25 mouse cellular contexts compared by ENCODE assay signal in genomic region chr10:41816516-41816915, GRCm38 (mm10). TPM values are rescaled to one million over a fixed set of nuclear protein-coding genes. Genes with fewer than 3 reads are reported as not detected.
DNase-seq lines count a peak whose midpoint lies in the region; ATAC-seq and TF ChIP-seq lines count a peak whose summit lies in the region.
"Had no signal": no experiment of that assay in that cellular context is flagged by ENCODE, and none has a peak within 500 bp of the region (broad histone marks: within the 10 kb centered on the region; RNA-seq: fewer than 3 reads in every experiment).

No protein-coding gene starts in this region.

- intact Hi-C loops in gastrocnemius, adult 2 months (cut with DNase I): no loop called here
- intact Hi-C loops in left cerebral cortex, postnatal 36 days (cut with DNase I): no loop called here

- no peak for ATAC-seq in midbrain, embryonic 11.5 days (ENCODE audit: low FRiP score)
- no peak for ATAC-seq in midbrain, embryonic 15.5 days (replicated peaks)
- peak; percentile 63 for ATAC-seq in inflammation-experienced regulatory T-cells, adult 6 months
- ATAC-seq: forebrain, postnatal 0 days; hindbrain, postnatal 0 days had no signal

- WGBS in midbrain, embryonic 11.5 days: 87% methylated on average over 5 of the region's 5 CpGs
- 83% methylated on average over 5 of the region's 5 CpGs for WGBS in midbrain, embryonic 15.5 days
- WGBS in kidney, adult 2 months: 79% methylated on average over 5 of the region's 5 CpGs

- H3K4me1 ChIP-seq in midbrain, embryonic 11.5 days (ENCODE audit: control insufficient read depth, insufficient read depth, low read length): peaks cover 16% of the 10 kb centered on the region; the same call in 1 of the 2 replicates
- H3K4me1 ChIP-seq in midbrain, embryonic 15.5 days: peaks cover 31% of the 10 kb centered on the region
- H3K4me1 ChIP-seq in kidney, adult 2 months (ENCODE audit: control insufficient read depth, insufficient read depth, low read length): 0 out of 2 replicates have a peak, but pooled peaks cover 2% of the 10 kb centered on the region

- H3K4me2 ChIP-seq in midbrain, embryonic 11.5 days: no peak overlapping the region
- no peak overlapping the region for H3K4me2 ChIP-seq in midbrain, embryonic 15.5 days
- H3K4me2 ChIP-seq: heart, embryonic 12.5 days; neural tube, embryonic 13.5 days had no signal

- H3K9ac ChIP-seq in midbrain, embryonic 11.5 days (ENCODE audit: low read length): no peak overlapping the region
- no peak overlapping the region for H3K9ac ChIP-seq in midbrain, embryonic 15.5 days
- H3K9ac ChIP-seq: forebrain, postnatal 0 days; heart, embryonic 12.5 days; neural tube, embryonic 13.5 days had no signal

- TF ChIP-seq CTCF in gastrocnemius, adult 2 months (IDR thresholded peaks at IDR 0.05): no peak
- TF ChIP-seq CTCF in kidney, adult 2 months (conservative IDR thresholded peaks at IDR 0.05; ENCODE audit: insufficient read depth, insufficient read length, low read depth, low read length): no peak

- H3K27ac ChIP-seq in gastrocnemius, adult 2 months: peak overlapping the region; percentile 84
- no peak overlapping the region for H3K27ac ChIP-seq in midbrain, embryonic 11.5 days (ENCODE audit: low read depth, low read length)
- no peak overlapping the region for H3K27ac ChIP-seq in midbrain, embryonic 15.5 days
- no peak overlapping the region for H3K27ac ChIP-seq in kidney, adult 2 months (ENCODE audit: insufficient read depth, low read depth, low read length)
- H3K27ac ChIP-seq: hindbrain, embryonic 10.5 days; hindbrain, postnatal 0 days; kidney, postnatal 0 days; neural tube, embryonic 13.5 days had no signal

- no peak for TF ChIP-seq POLR2A in kidney, adult 2 months (IDR thresholded peaks at IDR 0.05; ENCODE audit: low read depth, low read length)

- no peaks in the 10 kb centered on the region for H3K27me3 ChIP-seq in midbrain, embryonic 11.5 days (ENCODE audit: control insufficient read depth, insufficient read depth, low read length)
- H3K27me3 ChIP-seq in midbrain, embryonic 15.5 days (replicated peaks): no peaks in the 10 kb centered on the region
- H3K27me3 ChIP-seq in kidney, adult 2 months (replicated peaks; ENCODE audit: control insufficient read depth, insufficient read depth, low read length): no peaks in the 10 kb centered on the region
- H3K27me3 ChIP-seq: CH12.LX; heart, embryonic 12.5 days; neural tube, embryonic 13.5 days had no signal

- no peaks in the 10 kb centered on the region for H3K9me3 ChIP-seq in midbrain, embryonic 11.5 days (ENCODE audit: control insufficient read depth, low read length)
- H3K9me3 ChIP-seq in midbrain, embryonic 15.5 days: no peaks in the 10 kb centered on the region
- H3K9me3 ChIP-seq: heart, embryonic 12.5 days; hindbrain, embryonic 10.5 days; neural tube, embryonic 13.5 days had no signal

- no peaks in the 10 kb centered on the region for H3K36me3 ChIP-seq in midbrain, embryonic 11.5 days (ENCODE audit: control insufficient read depth, insufficient read depth, low read length)
- no peaks in the 10 kb centered on the region for H3K36me3 ChIP-seq in midbrain, embryonic 15.5 days (replicated peaks)
- H3K36me3 ChIP-seq in kidney, adult 2 months (ENCODE audit: control insufficient read depth, insufficient read depth, low read length): no peaks in the 10 kb centered on the region
- H3K36me3 ChIP-seq: heart, embryonic 12.5 days; hindbrain, embryonic 10.5 days; neural tube, embryonic 13.5 days had no signal

- DNase-seq in gastrocnemius, adult 2 months: no peak
- DNase-seq in gastrocnemius, adult 18-20 months (ENCODE audit: low spot score): no peak
- DNase-seq in midbrain, embryonic 11.5 days (ENCODE audit: low spot score, missing footprints): peak; percentile 6
- no peak for DNase-seq in kidney, adult 2 months
- no peak for DNase-seq in left cerebral cortex, postnatal 36 days (ENCODE audit: low spot score in 2 of 2)
- DNase-seq in left cerebral cortex, adult 9 months (ENCODE audit: low spot score in 2 of 2): no peak
- DNase-seq: cerebellum, adult 11-12 months; cerebellum, postnatal 10 days; forebrain, postnatal 0 days; heart, postnatal 10 days; kidney, adult 11 months; layer of hippocampus, adult 9-11 months; lung, adult 18-20 months; lung, postnatal 14 days; midbrain, embryonic 14.5 days; right cerebral cortex, postnatal 4 days; thymus, postnatal 14 days had no signal

- no peak overlapping the region for H3K4me3 ChIP-seq in gastrocnemius, adult 2 months
- H3K4me3 ChIP-seq in midbrain, embryonic 11.5 days (ENCODE audit: low read depth, low read length): no peak overlapping the region
- H3K4me3 ChIP-seq in midbrain, embryonic 15.5 days: no peak overlapping the region
- no peak overlapping the region for H3K4me3 ChIP-seq in kidney, adult 2 months (ENCODE audit: insufficient read depth, low read depth, low read length)
- H3K4me3 ChIP-seq: heart, embryonic 12.5 days; hindbrain, embryonic 10.5 days; neural tube, embryonic 13.5 days had no signal

RNA-seq across cellular contexts. Expression of gene Sesn1, which starts 6.8 kb away (rescaled TPM):
- 10 to 100 TPM; 18.5 to 52.7 TPM for total RNA-seq in gastrocnemius, adult 2 months (2021)
- 10 to 100 TPM; 17.0 to 40.1 TPM for total RNA-seq in gastrocnemius, adult 18-20 months (2021)
- 22.2 and 26.8 TPM in 2 replicates for polyA plus RNA-seq in midbrain, embryonic 11.5 days (2014; fragmentation: Nextera tagmentation; extraction: Ambion mirVana)
- polyA plus RNA-seq in midbrain, embryonic 15.5 days (2015; fragmentation: Nextera tagmentation; extraction: Ambion mirVana): 33.9 and 35.4 TPM in 2 replicates
- polyA plus RNA-seq in inflammation-experienced regulatory T-cells, adult 6 months (2017; shearing (Covaris generic)): 10 to 100 TPM; 30.3 to 78.4 (median 64.1) TPM
- polyA plus RNA-seq in kidney, adult 2 months (2012; rRNA removed): 10.4 and 13.2 TPM in 2 replicates
- total RNA-seq in left cerebral cortex, postnatal 36 days (2021): 10 to 100 TPM; 49.6 to 52.7 TPM

RNA-seq across cellular contexts. Expression of gene Cep57l1, which starts 6.8 kb away (rescaled TPM):
- 1 to 10 TPM; 2.7 to 3.1 TPM for total RNA-seq in gastrocnemius, adult 2 months (2021)
- 1 to 10 TPM; 2.0 to 2.6 TPM for total RNA-seq in gastrocnemius, adult 18-20 months (2021)
- polyA plus RNA-seq in midbrain, embryonic 11.5 days (2014; fragmentation: Nextera tagmentation; extraction: Ambion mirVana): 21.6 and 26.4 TPM in 2 replicates
- polyA plus RNA-seq in midbrain, embryonic 15.5 days (2015; fragmentation: Nextera tagmentation; extraction: Ambion mirVana): 15.8 TPM in 2 replicates
- polyA plus RNA-seq in inflammation-experienced regulatory T-cells, adult 6 months (2017; shearing (Covaris generic)): 10 to 100 TPM; 11.0 to 23.3 (median 18.6) TPM
- 1.6 and 1.9 TPM in 2 replicates for polyA plus RNA-seq in kidney, adult 2 months (2012; rRNA removed)
- 1 to 10 TPM; 7.0 to 7.4 TPM for total RNA-seq in left cerebral cortex, postnatal 36 days (2021)
